Mouse (Mus musculus): Measurements from ENCODE around the gene Cacna1c.

Gene Cacna1c

DNA sequence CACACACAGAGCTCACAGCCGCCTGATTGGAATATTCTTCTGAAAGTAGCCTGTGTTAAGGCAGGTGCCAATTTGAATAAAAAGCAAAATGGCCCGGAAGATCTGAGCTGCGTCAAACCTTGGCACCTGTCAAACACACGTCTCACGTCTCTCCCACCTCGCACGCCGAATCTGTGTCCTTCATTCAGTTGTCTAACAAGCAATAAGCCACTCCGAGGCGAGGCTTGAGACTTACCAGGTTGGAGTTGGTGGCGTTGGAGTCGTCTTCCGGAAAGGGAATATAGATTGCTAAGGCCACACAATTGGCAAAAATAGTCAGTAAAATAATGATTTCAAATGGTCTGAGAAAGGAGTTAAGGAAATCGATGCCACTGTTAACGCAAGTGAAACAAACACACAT lies 143.9 kb downstream of the Cacna1c start:
- DNase-seq (ENCODE audit: low spot score) = no peak

DNA sequence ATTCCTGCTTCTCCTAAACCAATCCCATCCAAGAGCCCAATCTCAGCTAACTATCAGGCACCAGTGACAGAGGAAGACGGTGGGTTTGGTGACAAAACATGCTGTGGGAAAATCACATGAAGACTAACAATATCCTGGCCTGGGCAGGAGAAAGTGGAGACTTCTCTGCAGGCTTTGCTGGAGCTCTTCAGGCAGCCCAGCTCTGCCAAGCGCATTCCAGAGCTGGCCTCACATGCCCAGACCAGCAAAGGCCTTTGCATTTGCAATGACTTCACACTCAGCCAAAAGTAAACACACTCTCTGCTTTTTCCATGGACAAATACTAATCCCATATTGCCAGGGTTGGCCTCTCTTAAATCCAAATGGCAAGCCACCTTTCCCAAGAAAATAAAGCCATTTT lies 144.5 kb downstream of the Cacna1c start:
- no peak for DNase-seq (ENCODE audit: low spot score)

DNA sequence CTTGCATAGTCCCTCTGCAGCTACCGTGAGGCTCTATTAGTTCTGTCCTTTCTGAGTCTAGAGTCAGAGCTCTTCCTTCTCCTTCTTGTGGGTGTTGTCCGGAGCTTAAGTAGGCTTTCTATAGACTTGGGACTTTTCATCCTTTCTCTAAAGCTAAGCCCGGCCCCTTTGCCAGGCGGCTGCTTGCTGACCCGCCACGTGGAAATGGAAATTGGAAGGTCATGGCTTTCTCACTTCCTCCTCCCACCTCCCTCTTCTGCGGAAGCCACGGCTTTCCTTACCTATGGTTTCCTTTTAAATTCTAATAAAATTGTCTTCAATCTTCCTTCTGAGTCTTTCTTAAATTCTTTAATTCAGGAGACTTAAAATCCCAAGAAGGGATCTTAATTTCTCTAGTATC lies 148.9 kb downstream of the Cacna1c start:
- DNase-seq (ENCODE audit: low spot score) = peak; percentile 20

DNA sequence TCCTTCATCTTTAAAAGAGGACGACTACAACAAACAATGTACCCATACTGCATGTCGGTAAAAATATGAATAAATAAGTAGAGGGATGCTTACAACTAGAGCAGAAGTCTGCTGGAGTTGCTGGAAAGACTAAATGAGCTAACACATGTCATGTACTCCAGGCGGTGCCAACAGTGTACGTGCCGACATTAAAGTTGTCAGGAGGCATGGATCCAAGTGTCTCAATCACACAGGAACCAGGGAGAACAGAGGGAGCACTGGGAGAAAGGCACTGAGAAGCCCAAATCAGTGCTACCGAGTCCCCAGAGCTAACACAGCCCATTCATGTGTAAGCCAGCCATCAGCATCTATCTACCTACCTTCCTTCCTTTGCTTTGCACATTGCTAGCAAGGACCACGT lies 150.7 kb downstream of the Cacna1c start:
- DNase-seq (ENCODE audit: low spot score) = no peak

DNA sequence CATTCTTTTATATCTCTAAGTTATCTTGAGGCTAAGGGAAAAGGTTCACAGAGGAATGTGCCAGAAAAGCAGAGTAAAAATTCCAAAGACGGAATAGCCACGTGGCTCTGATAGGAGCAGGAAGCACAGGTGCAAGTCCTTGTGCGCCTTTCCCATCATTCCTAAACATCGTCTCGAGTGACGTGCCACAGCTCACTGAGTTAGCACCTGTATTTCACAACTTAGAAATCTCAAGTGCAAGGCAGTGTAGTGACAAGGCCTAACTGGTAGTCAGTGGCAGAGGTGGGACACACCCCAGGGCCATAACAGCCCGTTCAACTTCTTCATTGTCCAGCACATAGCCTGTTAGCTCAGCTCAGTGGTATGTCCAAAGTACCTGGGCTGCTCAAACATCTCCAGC lies 152.1 kb downstream of the Cacna1c start:
- DNase-seq (ENCODE audit: low spot score) = no peak

DNA sequence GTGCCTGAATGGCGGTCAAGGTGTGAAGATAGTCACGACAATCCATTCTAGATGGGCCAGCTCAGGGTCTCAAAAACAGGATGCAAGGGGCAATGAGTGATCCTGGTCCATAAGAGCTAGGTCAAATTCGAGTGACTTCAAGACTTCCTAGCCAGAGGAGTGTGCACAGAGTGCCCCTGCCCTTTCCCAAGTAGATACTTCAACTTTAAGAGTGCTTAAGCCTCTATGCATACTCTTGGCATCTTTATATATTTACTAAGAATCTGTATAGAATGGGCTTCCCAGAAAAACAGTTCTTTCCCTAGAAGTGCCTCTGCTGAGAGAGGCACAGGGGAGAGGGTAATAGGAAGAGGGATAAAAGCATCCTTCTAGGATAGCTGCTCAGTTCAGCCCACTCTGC lies 153.4 kb downstream of the Cacna1c start:
- no peak for DNase-seq (ENCODE audit: low spot score)

DNA sequence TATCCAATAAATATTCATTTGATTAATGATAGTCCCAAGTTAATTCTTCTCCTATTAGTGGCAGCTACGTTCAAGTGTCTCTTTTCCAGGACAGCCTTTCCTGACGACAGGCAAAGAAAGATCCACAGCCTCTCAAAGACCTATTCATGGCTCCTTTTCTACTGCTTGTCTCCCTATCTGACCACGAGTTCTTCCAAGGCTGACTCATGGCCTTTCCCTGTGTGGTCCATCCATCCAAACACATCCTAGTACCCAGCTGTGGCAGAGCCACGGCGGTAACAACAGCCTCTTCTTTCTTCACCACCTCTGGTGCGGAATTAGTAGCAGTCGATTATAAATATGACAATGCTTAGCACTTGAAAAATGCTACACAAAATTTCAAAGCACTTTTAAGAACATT lies 155.3 kb downstream of the Cacna1c start:
- DNase-seq (ENCODE audit: low spot score) = no peak

DNA sequence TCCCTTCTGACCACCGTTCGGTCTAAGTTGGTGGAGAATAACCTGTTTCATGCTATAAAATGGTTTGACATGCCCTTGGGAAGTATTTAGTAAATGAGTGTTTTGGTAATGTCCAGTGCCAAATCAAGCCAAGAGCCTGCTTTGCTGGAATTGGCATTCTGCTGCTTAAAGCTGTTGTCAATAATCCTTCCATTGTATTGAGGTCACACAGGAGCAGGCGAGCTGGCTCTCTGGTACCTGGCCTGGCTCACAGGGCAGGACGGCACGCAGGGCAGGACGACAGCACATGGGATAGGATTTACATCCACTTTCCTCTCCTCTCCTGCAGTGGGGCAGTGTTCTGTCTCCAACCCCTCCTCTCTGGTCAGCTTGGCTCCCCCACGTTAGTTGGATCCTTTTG lies 156.4 kb downstream of the Cacna1c start:
- DNase-seq (ENCODE audit: low spot score) = no peak

DNA sequence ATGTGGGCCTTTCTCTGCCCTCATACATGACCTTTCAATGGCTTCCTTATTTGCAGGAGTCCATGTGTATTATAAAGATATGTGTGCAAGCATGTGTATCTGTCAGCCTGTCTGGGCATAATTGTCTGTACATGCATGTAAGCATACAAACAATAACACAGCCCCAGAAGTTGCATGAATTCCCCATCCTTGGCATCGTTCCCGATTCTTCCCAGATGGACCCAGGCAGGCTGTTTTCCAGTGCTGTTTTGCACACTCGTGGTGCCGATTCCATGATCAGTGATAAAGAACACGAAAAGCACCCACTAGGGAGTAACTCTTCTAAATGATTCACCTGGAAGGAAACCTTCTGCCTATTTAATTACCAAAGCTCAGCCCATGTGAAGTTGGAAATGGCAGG lies 156.9 kb downstream of the Cacna1c start:
- DNase-seq (ENCODE audit: low spot score) = no peak

DNA sequence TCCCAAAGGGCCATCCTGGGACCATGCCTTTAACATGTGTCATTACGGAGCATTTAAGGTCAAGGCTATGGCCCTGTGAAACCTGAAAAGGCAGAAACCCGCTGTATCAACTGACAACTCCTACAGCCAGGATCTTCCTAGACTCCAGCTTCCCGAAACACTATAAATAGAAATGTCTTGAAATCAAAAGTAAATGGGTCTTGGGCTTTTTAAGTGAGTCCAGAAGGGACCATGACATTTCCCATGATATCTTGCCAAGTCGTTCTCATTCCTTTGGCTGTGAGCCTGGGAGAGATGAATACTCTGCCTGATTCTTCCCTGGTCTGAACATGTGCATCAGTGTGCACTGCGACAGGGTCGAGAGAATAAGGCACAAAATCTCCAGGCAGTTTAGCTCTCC lies 158.4 kb downstream of the Cacna1c start:
- no peak for DNase-seq (ENCODE audit: low spot score)

DNA sequence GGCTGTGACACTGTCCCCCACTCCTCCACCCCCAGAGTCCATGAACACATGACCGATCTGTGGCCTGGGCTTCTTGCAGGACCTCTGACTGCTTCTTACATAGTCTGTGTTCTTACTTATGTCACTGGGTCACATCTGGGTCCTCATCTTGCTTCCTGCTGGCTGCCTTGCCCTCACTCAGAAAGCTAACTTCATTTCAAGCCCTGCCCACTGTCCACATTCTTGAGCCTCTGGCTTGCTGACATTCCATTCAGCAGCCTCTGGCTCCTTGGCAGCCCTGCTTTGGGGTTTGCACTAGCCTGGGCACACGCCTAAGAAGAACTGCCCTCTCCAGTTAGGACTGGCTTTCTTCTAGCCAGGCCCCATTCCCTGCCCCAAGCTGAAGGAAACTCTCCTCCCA lies 159.2 kb downstream of the Cacna1c start:
- peak; percentile 27 for DNase-seq (ENCODE audit: low spot score)

DNA sequence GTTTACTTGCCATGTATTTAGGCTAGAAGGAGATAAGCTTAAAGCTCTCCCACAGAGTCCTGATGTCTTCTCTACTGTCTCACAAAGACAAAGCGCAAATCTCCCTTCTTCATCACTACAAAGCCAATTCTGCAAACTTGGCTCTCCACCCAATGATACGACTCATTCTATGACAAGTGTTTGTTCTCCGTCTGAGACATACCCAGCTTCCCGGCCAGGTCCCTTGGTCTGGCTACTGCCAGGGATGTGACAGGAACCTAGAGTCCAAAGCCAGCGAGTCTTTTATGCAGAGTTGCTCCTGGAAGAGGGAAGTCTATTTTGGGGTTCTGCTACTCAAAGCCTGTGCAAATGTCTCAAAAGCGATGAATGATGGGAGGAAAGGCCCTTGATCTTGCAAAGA lies 160.9 kb downstream of the Cacna1c start:
- DNase-seq (ENCODE audit: low spot score) = no peak

DNA sequence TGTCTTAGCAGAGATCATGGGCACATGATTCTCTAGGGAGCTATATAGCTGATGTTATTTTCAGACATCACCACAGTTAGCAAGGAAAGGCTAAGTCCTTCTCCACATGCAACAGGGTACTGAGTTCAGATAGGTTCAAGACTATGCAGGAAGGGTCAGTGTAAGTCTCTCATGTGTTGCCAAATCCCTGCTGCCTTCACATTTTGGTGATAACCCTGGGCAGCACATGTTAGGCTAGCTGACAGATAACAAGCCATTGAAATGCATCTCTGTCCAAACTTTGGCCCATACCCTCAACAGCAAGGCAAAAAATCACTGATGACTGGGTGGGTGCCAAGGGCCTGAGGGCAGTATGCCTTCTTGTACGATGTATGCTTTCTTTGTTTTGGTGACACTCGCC lies 161.3 kb downstream of the Cacna1c start:
- no peak for DNase-seq (ENCODE audit: low spot score)

DNA sequence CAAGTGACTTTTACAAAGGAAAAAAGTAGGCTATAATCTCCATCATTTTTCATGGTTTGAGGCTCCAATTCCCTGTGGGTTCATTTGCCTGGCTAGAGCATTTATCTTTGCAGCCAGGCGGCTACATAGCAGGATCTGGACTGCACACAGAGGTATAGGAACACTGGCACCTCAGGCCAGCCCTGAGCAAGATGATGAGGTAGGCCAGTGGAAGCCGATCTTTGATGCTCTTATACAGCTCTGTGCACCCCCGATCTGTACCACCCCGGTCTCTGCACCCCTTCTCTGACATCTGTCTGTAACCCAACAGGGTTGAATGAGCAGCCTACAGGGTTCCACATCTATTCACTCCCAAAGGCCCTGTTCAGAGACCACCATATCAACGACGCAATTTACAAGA lies 168.3 kb downstream of the Cacna1c start:
- peak; percentile 23 for DNase-seq (ENCODE audit: low spot score)

DNA sequence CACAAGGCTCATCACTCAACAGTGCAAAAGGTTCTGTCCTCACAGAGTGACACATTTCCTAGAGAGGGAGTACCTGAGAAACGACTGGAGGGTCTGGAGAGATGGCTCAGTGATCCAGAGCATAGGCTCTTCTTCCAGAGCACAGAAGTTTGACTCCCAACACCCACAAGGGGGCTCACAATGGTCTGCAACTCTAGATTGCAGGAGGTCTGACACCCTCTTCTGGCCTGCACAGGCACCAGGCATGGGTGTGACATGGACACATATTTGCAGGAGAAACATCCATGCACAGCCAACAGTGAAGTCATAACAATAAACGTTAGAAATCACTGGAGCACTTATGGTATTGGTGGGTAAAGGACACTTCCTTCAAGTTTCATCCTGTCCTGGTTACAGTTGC lies 173.4 kb downstream of the Cacna1c start:
- DNase-seq (ENCODE audit: low spot score) = no peak

DNA sequence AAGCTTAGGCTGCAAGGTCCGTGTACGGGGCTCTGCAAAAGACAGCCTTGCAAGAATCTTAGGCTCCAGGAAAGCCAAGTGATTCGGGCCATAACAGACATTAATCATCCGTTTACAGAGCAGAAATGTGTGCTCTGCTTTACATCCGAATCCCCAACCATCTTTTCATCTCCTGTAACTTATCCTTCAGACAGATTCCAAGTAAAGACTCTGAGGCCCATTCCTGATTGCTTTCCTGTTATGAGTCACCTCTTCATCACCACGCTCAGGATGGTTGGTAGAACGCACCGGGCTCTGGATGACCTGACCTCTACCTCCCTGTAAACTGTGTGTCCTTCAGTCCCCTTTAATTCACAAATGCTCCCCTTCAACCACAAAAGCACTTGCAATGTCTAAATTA lies 175.0 kb downstream of the Cacna1c start:
- no peak for DNase-seq (ENCODE audit: low spot score)

DNA sequence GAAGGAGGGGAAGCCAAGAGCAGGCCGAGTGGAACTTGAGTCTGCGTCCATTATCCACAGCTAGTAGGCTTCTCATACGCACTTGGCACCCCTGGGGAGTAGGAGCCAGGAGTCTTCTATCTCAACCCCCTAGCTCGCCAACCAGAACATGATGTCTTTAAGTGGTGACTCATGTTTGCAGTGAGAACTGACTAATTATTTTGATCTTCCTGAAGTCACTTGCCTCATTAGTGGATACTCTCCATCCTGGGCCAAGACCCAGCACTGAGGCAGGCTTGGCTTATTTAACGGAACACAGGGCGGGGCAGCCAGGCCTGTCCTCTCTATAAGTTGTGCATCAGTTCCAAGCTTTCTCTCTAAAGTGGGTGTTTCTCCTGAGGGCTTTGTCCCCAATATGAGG lies 177.3 kb downstream of the Cacna1c start:
- no peak for DNase-seq (ENCODE audit: low spot score)

DNA sequence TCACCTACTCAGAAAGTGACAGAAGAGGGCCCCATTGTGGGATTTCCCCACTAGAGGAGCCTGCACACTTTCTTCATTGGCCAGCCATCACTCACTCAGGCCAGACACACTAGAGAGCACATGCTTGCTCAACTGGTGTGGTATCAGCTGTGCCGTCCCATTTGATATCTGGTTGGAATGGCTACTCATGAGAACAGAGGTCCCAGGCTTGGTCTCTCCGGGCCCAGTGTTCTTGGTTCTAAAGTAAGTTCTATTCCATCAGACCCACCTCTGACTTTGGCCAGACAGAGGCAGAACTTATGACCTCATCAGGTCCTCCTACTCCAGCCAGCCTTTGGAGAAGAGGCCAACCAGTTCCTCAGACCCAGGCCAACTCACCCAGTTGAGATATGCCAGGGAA lies 178.0 kb downstream of the Cacna1c start:
- no peak for DNase-seq (ENCODE audit: low spot score)

DNA sequence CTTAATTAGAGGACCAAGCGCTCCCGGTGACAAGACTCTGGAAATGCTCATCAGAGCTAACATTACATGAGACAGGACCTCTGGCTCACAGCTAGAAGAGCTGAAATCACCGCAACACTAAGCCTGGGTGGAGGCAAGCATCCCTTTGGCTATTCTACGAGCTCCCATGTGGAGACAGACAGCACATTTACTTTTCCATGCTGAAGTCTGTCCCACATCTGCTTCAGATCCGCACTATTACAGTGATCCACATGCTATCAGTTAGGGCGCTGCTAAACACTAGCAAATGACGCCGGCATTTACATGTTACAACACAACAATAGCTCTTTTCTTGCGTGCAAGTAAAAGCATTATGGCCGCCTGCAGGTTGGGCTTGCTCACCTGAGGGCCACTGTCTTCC lies 178.7 kb downstream of the Cacna1c start:
- no peak for DNase-seq (ENCODE audit: low spot score)

DNA sequence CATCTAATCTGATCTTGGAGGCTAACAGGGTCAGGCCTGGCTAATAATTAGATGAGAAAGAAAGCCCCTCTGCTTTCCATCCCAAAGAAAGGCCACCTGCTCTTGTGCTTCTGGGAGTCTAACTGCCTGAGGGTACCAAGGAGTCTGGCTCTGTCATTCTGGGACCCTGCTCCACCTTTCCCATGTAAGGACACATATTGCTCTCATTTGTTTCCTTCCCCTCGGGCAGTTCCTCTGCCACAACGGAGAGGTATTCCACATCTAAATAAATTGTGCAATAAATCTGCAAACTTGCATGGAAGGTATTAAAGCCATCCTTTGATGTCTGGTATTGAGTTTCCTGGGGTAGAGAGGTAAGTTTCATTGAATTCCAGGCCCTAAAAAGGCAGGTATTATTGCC lies 180.9 kb downstream of the Cacna1c start:
- DNase-seq (ENCODE audit: low spot score) = peak; percentile 28

DNA sequence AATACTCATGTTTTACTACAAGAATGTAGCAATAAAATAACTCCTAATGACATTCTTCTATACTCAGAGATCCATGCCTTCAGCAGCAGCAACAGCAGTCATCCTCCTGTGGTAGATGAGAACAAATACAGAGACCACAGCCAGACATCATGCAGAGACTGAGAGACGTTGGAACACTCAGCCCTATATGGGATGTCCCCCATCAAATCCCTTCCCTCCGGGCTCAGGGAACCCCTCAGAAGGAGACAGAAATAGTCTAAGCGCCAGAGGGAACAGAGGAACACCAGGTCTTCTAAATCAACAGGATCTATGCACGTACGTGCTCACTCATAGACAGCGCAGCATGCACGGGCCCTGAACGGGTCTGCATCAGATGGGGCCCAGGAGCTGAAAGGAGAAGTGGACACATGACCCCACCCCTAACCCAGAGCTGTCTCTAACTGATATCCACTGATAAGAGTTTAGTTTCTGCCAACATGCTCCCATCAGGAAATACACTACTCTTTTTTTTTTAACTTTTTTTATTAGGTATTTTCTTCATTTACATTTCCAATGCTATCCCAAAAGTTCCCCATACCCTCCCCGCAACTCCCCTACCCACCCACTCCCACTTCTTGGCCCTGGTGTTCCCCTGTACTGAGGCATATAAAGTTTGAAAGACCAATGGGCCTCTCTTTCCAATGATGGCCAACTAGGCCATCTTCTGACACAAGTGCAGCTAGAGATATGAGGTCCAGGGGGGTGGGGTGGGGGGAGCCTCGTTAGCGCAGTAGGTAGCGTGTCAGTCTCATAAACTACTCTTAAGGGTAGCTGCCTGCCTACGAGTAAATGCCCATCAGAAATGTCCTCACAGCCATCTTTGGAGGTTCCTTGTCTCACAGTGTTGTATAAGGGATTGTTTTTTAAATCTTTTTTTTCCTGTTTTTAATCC lies 182.8 kb downstream of the Cacna1c start:
- DNase-seq (ENCODE audit: low spot score) = no peak

DNA sequence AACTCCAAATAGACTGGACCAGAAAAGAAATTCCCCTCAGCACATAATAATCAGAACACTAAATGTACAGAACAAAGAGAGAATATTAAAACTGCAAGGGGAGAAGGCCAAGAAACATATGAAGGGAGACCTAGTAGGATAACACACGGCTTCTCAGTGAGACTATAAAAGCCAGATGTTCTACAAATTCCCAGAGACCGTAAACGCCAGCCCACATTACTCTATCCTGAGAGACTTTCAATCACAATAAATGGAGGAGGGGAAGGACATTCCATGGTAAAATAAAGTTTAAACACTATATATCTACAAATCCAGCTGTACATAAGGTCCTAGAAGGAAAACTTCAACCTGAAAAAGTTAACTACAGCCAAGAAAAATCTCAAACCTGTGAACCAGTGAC lies 185.3 kb downstream of the Cacna1c start:
- DNase-seq (ENCODE audit: low spot score) = no peak

DNA sequence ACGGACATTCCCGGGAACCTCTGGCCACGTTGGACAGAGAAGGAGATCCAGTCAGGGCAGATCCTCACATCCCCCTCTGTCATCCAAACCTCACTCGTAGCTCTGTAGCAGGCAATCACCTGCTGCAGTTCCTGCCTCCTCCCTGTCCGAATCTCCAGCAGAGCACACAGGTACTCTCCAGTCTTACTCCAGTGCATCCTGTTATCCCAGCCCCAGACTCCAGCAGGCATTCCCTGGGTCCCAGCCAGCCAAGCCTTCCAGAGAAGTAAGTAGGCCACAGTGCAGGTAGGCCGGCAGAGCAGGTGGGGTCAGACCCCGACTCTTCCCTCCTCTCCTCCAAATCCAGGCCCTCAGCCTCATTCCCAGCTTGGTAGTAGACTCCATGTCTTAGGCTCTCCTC lies 186.7 kb downstream of the Cacna1c start:
- no peak for DNase-seq (ENCODE audit: low spot score)

DNA sequence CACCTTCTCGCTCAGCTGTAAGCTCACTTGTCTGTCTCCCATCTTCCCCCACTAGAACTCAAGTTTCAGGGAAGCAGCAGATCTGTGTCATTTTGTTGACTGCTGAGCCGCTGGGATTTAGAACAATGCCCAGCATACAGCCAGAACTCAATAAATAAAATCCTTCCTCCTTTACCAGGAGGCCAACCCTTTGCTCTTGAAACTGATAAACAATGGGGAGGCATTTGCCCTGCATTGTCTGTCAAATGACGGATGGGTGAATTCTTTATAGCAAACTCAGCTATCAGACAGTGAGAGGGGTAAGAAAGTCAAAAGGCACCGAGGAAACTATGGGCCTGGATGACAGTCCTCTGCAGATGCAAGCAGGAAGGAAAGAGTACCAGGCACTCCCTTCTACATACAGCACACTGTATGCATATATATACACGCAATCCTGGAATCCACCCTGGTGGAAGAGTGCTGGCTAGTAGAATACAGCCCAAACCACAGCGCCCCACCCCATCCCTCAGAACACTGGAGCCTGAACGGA lies 187.5 kb downstream of the Cacna1c start:
- no peak for DNase-seq (ENCODE audit: low spot score)
